Mouse (Mus musculus): ENCODE measurements around the gene BC061212.
"Not testable (repeated sequence)": the region's sequence is repeated elsewhere in the genome, so short reads cannot be mapped to it uniquely, and the experiment has no call there.

BC061212 gene

GRCm38 (mm10) chr5:94070445-94070844, at the start of gene BC061212:
Gene BC061212 (minus strand): TSS chr5:94070545.
- not testable (repeated sequence) for DNase-seq (ENCODE audit: low spot score)

GRCm38 (mm10) chr5:94076085-94076484, 5.7 kb upstream of the BC061212 start, which contains the start of gene Gm6351:
Gene Gm6351 (plus strand): TSS chr5:94076385.
- DNase-seq (ENCODE audit: low spot score) = not testable (repeated sequence)
